Mouse (Mus musculus): Measurements from ENCODE around the gene Srsf5.

Gene Srsf5

GRCm38 (mm10) chr12:80948202-80948601, 2.9 kb downstream of the Srsf5 start:
- in situ Hi-C loops (cut with MboI, MseI), result no loop called here

DNA sequence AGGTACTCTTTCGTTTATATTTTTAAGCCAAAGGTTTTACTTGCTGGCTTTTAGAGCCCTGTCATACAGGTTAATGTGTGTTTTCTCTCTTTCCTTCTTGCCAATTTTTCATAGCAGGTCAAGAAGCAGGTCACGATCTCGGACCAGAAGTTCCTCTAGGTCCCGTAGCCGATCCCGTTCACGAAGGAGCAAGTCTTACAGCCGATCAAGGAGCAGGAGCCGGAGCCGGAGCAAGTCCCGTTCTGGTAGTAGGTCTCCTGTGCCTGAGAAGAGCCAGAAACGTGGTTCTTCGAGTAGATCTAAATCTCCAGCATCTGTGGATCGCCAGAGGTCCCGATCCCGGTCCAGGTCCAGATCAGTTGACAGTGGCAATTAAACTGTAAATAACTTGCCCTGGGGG, 4.3 kb downstream of the Srsf5 start:
- in situ Hi-C loops (cut with MboI, MseI), result loop anchor here (10.0 kb wide), 1 partner anchor 645 kb away; the partner anchor contains the start of gene Med6

DNA sequence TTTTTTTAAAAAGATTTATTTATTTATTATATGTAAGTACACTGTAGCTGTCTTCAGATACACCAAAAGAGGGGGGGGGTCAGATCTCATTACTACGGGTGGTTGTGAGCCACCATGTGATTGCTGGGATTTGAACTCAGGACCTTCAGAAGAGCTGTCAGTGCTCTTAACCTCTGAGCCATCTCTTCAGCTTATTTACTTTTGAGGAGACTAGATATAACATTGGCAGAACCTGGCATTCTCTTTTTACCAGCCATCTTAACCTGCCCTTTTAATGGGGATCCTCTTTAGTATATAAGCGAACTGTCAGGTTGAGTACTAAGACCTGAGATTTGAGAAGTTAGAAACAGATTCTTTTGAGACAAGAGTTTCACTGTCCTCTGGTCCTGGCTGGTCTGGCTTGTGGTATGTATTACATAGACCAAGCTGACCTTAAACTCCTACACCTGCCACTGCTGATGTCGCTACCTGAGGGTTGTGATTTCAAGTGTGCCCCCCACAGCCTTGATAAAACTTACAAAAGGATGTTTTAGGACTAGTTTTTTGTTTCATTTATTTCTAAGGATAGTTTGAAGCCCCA, 6.4 kb downstream of the Srsf5 start:
- in situ Hi-C loops (cut with MboI, MseI), result loop anchor here (10.0 kb wide), 1 partner anchor 643 kb away; the partner anchor contains the start of gene Med6

GRCm38 (mm10) chr12:80952526-80952925, 7.2 kb downstream of the Srsf5 start:
- in situ Hi-C loops (cut with MboI, MseI), result loop anchor here (10.0 kb wide), 1 partner anchor 642 kb away; the partner anchor contains the start of gene Med6

DNA sequence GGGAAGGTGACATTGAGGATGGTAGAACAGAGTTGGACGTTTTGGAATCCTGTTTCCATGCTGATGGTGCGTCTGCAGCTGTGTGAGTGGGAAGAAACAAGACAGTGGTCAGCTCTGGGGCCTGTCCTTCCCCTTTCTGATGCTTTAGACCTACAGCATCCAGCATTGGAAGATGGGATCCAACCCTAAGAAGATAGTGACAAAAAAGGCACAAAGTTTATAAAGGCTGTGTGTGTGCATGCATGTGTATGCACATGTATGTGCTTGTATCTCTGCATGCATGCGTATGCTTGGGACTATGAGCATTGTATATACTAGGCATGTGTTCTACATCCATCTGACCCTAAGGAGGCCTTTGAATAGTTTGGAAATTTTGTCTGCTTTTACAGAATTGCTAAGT, 10.7 kb downstream of the Srsf5 start:
- in situ Hi-C loops (cut with MboI, MseI), result loop anchor here (10.0 kb wide), 1 partner anchor 639 kb away; the partner anchor contains the start of gene Med6

- in situ Hi-C loops (cut with MboI, MseI), result loop anchor here (10.0 kb wide), 1 partner anchor 637 kb away; the partner anchor contains the start of gene Med6
Observed at GRCm38 (mm10) chr12:80957961-80958360, 12.7 kb downstream of the Srsf5 start.

DNA sequence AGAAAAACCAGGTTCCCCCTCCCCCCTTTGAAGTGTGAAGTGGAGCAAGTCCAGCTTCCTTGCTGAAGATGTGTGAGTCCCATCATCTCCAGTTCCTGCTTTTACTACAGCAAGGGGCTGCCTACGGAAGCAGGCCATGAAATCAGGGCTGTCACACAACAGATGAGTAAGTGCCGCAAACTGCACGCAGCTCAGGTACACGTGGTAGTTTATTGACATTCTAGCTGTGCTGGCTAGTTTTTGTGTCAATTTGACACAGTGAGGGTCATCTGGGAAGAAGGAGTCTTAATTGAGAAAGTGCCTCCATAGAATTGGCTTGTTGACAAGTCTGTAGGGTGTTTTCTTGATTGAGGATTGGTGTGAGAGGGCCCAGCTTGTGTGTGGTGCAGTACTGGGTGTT, 17.3 kb downstream of the Srsf5 start:
- in situ Hi-C loops (cut with MboI, MseI), result no loop called here

DNA sequence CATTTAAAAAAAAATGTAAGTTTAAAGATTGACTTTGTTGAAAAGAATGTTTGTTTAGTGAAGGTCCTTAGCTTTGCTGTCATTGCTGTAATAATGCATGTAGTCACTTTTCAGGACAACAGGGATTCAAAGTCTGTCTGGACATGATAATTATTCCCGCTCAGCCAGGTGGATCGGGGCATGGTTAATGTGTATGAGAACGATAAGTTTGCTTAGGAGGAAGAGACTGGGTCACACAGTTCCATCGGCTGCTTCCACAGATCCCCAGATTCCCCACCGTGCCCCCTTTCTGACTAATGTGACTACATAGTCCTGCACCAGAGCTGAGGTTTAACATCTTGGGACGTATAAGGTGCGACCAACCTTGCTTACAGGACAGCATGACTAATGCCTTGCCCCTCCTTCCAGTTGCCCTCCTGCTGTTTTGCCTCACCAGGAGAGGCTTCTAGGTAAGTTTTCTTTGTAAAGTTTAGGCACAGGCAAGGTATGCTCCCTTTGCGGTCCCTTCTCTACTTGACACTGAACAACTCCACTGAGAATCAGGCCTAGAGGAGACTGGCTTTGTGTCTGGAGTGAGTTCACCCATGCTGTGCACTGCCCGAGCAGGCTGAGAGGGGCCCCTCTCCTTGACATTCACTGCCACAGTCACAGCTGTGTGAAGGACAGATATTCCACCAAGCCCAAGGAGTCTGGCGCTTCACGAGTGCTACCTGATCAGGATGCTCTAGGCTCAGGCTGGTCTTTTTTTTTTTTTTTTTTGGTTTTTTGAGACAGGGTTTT, 20.9 kb downstream of the Srsf5 start:
- in situ Hi-C loops (cut with MboI, MseI), result no loop called here

GRCm38 (mm10) chr12:80967918-80968317, 22.6 kb downstream of the Srsf5 start:
- in situ Hi-C loops (cut with MboI, MseI), result no loop called here

- in situ Hi-C loops (cut with MboI, MseI), result no loop called here
Observed at GRCm38 (mm10) chr12:80968605-80969004, 23.3 kb downstream of the Srsf5 start, which contains the start of gene Slc10a1. Gene Slc10a1 (minus strand): TSS chr12:80968705.

GRCm38 (mm10) chr12:80970181-80970705, 24.9 kb downstream of the Srsf5 start:
- in situ Hi-C loops (cut with MboI, MseI), result no loop called here

GRCm38 (mm10) chr12:80971756-80972155, 26.5 kb downstream of the Srsf5 start:
- in situ Hi-C loops (cut with MboI, MseI), result no loop called here

DNA sequence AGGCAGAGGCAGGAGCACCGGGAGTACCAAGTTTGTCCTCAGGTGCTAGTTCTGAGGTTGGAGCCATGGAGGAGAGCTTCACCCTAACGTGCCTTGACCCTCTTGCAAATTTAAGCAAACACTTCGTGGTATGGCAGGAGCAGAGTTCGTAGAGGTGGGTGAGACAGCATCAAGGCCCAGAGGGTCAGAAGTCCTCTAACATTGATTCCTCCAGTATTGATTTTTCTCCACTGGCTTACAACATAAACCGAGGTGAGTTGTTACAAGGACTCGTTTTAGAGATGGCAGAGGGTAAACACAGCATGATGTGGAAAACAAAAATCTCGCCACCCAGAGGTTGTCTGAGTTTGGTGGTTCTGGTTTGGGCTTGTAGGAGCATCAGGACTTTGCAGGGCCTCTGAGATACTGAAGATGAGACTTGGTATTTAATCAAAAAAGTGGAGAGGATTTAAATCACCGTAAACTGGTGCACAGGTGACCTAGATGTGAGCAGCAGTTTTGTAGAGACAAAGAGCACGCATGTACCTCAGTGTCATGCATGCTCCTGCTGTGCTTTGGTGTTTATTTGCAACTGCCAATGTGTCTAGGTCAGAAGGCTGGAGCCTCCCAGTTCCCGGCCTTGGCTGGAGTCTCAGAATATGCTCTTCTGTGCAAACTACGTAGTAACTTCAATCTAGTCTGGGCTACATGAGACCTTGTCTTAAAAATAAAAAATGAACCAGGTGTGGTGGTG, 30.8 kb downstream of the Srsf5 start:
- in situ Hi-C loops (cut with MboI, MseI), result loop anchor here (5.0 kb wide), 1 partner anchor 426 kb away; no protein-coding TSS in a partner anchor

GRCm38 (mm10) chr12:80982326-80982725, 37.0 kb downstream of the Srsf5 start:
- in situ Hi-C loops (cut with MboI, MseI), result loop anchor here (5.0 kb wide), 1 partner anchor 200 kb away; no protein-coding TSS in a partner anchor

DNA sequence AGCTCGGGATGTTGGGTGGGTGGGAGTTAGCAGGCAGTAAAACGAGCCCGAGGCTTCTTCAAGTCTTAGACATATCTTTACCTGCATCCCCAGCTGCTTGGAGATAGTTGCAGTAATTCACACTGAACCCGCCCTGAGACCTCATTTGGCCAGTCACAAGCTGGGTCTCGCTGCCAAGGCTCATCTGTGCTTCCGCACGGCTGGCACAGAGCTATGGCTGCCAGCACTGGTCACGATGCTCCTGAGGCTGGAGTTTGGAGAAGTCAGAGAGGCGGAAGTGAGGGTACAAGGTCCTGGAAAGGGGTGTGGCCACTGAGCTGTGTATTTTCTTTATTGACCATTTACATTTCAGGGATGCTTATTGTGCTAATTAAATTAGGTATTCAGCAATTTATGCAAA, 38.4 kb downstream of the Srsf5 start:
- in situ Hi-C loops (cut with MboI, MseI), result loop anchor here (5.0 kb wide), 1 partner anchor 199 kb away; no protein-coding TSS in a partner anchor

DNA sequence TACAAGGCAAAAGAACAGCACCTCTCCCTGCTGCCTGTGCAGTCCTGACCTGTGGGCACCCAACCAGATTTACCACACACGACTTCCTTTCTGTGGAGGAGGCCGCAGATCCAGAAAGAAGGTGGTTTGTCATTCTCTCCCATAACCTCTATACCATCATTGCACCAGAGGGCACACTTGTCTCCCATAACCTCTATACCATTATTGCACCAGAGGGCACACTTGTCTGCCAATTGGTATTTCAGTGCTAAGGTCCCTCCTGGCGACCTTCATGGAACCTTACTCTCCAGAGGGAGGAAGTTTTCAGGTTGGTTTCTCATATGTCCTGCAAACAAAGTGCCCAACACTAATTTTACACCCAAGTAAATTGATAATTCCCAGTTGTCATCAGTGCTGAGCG, 41.3 kb downstream of the Srsf5 start:
- in situ Hi-C loops (cut with MboI, MseI), result no loop called here

- in situ Hi-C loops (cut with MboI, MseI), result no loop called here
Observed at GRCm38 (mm10) chr12:80988286-80988685, 43.0 kb downstream of the Srsf5 start.

- in situ Hi-C loops (cut with MboI, MseI), result no loop called here
Observed at GRCm38 (mm10) chr12:80990901-80991445, 45.7 kb downstream of the Srsf5 start.

DNA sequence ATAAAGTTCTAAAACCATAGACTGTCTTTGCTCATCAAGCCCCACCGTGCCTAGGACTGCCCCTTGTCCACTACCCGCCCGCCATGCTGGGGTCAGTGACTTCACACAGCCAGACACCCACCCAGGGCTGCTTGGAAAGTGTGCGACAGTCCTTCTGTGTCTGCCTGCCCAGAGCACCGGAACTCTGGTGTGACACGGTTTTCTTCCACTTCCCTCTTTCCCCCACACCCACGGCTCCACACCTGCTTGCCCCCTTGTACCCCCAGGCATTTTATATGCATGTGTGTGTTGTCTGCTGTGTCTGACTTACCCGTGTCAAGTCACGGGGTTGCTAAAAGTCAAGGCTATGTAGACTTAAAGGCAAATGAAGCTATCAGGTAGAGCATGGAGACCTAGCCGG, 46.5 kb downstream of the Srsf5 start:
- in situ Hi-C loops (cut with MboI, MseI), result no loop called here

DNA sequence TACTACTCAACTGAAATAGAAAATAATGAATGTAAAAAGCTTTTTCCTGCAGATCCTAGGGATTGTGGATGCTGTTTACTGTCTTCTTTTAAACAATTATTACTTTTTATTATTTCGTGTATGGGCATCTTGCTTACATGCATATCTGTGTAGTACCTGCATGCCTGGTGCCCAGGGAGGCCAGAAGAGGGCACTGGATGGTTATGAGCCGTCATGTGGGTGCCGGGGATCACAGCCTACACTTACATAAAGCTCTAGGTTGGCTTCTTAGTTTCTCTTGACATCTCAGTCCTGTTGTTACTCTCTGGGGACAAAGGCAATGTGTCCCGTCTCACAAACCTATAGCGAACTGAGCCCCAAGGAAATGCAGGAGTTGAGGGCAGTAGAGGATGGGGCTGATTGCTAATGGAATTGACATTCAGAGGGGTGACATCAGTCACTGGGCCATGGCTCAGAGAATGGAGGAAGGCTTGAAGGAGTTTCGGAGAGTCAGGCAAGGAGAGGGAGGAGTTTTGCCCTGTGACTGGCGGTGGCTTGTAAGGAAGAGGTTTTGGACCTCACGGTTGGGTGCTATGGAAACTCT, 47.3 kb downstream of the Srsf5 start:
- in situ Hi-C loops (cut with MboI, MseI), result no loop called here

DNA sequence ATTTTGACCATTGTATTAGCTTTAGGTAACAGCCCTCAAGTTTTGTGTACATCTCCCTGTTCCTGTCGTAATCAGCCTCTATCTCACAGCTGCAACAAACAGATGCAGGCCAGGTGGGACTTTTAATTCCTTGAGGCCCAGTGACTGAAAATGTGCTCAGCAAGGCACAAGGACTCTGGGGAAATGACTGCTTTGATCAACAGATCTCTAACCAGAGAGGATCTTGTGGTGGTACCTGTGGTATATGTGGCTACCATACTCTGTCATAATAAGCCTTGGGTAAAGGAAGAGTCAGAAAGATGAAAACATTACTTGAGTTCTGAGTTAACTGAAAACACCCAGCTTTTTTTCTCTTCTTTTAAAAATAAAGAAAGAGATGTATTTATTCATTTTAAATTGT, 48.5 kb downstream of the Srsf5 start:
- in situ Hi-C loops (cut with MboI, MseI), result no loop called here
